Mouse (Mus musculus): ENCODE measurements around the gene Rcbtb2. TPM values are rescaled to one million over a fixed set of nuclear protein-coding genes. Genes with fewer than 3 reads are reported as not detected.

The Rcbtb2 gene
- 54.0 TPM for total RNA-seq (2023)

GRCm38 (mm10) chr14:73122923-73123278 lies at the start of gene Rcbtb2:
Rcbtb2 (plus strand) TSS chr14:73123037.

GRCm38 (mm10) chr14:73237848-73238321 lies 115.0 kb downstream of the Rcbtb2 start, which contains the start of gene Lpar6:
Lpar6 (plus strand) TSS chr14:73237895.

Other genes starting within 250 kb of the Rcbtb2 start
- 2.2 TPM for gene Cysltr2, start 73.9 kb upstream of the Rcbtb2 start, total RNA-seq (2023)
- gene Lpar6, start 114.9 kb downstream of the Rcbtb2 start, total RNA-seq (2023) = 15.5 TPM
- 61.5 TPM for gene Rb1, start 202.8 kb downstream of the Rcbtb2 start, total RNA-seq (2023)

Data from CD4-positive naive resting alpha-beta T cell, adult 57 days (primary cell).